Mouse (Mus musculus) bone marrow macrophage, adult 2 months (primary cell): ENCODE data around the gene Adtrp. TPM values are rescaled to one million over a fixed set of nuclear protein-coding genes. Genes with fewer than 3 reads are reported as not detected.

ENCODE experiments used
- H3K27ac ChIP-seq: 2 replicates; pipeline ENCODE4 v1.5.1; 2012; ENCODE audit warnings: low read depth, low read length; ENCODE audit not compliant: insufficient read depth
- H3K4me1 ChIP-seq: 2 replicates; pipeline ENCODE4 v1.6.1; 2012; ENCODE audit warnings: low read length; ENCODE audit not compliant: control insufficient read depth, insufficient read depth
- H3K4me3 ChIP-seq: 2 replicates; pipeline ENCODE4 v1.5.1; 2012; ENCODE audit warnings: mild to moderate bottlenecking, low read length, moderate library complexity; ENCODE audit not compliant: insufficient read depth
- CTCF ChIP-seq: IDR thresholded peaks from 2 replicates; pipeline ENCODE4 v1.5.1; 2012; ENCODE audit warnings: low read depth, mild to moderate bottlenecking, low read length, moderate library complexity
- POLR2A ChIP-seq: IDR thresholded peaks from 2 replicates; pipeline ENCODE4 v1.6.1; 2012; ENCODE audit warnings: mild to moderate bottlenecking, low read depth, low read length, borderline replicate concordance
- polyA plus RNA-seq: library from polyadenylated mRNA; stranded (reverse); fragments of >200 nt; gene quantifications from 2 replicates; pipeline ENCODE4 v1.2.4, GENCODE M21; 2012; ENCODE audit not compliant: missing spikeins, insufficient read depth, insufficient read length

Adtrp gene
- polyA plus RNA-seq, 1 experiment = not detected

GRCm38 (mm10) chr13:41786640-41787039, 60.8 kb downstream of the Adtrp start:
- Histone ChIP-seq H3K4me3 (no peak overlapping the region), H3K27ac (no peak overlapping the region), H3K4me1 (peaks cover 21% of the 10 kb centered on the region)
- no peak for TF ChIP-seq POLR2A
- no peak for TF ChIP-seq CTCF

DNA sequence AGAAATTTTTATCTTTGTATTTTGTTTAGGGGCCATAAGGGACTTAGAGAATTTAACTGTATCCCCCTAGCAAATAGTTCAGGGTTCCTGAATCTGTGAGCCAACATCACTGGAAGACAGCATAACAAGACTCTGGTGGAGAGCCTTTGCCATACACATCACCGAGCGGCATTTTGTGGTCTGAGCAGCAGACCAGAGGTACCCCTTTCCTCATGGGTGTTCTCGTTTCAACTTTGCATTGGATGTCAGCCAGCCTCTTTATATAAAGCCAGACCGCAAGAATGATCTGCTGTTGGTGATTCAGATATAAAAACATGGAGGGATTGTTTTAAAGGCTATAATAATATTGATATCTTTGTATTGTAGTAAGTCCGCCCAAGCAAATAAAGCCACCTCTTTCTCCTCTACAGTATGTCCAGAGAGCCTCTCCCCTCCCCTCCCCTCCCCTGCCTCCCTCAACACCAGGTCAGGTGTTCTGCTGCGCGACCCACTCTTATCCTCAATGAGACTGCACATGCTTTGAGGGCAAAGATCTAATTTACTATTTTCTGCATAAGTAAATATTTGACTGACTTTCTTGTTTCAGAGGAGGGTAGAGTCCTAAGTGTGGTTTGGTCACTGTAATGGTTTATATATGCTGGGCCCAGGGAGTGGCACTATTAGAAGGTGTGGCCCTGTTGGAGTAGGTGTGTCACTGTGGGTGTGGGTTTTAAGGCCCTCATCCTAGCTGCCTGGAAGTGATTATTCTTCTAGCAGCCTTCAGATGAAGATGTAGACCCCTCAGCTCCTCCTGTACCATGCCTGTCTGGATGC, 62.4 kb downstream of the Adtrp start:
- H3K27ac ChIP-seq = no peak overlapping the region
- H3K4me1 ChIP-seq = peaks cover 21% of the 10 kb centered on the region
- H3K4me3 ChIP-seq = no peak overlapping the region
- TF ChIP-seq CTCF (no peak), POLR2A (no peak)

DNA sequence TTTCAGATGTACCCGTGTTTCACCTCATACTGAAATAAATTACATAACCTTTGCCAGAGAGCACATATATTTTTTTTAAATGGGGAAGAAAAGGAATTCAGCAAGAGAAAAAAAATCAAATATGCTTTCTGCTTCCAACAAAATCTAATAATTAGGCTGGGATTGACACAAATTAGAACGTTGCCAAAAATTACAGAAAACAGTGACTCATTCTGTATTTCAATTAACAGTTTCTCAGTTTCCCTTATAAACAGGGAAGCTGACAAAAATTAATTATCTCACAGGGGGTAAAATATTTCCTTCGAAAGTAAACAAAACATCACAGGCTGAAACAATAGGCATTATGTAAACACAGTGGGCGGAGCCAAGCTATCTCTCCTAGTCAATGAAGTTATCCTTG, 67.2 kb downstream of the Adtrp start:
- no peak for TF ChIP-seq POLR2A
- TF ChIP-seq CTCF = no peak

DNA sequence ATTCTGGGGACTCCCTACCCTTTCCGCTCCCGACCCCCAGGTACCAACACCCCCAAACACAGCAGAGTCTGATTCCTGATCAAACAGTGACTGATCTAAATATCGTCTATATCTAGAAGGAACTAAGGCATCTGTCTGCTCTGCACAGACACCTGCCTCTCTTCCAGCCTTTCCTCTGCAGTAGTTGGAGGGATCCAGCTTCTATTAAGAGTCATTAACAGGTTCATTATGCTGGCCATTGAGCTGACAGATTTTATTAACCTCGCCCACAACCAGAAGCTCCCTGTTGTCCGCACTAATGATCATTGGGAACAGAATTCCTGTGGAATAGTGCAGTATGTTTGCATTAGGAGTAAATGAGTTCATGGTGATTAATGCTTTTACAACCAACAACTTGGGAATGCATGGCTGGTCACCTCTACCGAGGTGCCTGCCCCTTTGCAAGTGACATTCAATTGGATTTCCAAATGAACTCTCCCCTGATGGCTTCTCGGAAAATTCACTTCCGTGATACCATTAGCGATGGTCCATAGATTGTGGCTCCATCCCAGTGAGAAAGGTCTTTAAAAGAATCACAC, 67.8 kb downstream of the Adtrp start:
- Histone ChIP-seq H3K4me1 (peaks cover 9% of the 10 kb centered on the region), H3K4me3 (no peak overlapping the region), H3K27ac (no peak overlapping the region)
- no peak for TF ChIP-seq CTCF
- TF ChIP-seq POLR2A = no peak

More for the DNA sequence above, 67.2 kb downstream of the Adtrp start:
- Histone ChIP-seq H3K4me3 (no peak overlapping the region), H3K4me1 (peaks cover 9% of the 10 kb centered on the region), H3K27ac (no peak overlapping the region)

DNA sequence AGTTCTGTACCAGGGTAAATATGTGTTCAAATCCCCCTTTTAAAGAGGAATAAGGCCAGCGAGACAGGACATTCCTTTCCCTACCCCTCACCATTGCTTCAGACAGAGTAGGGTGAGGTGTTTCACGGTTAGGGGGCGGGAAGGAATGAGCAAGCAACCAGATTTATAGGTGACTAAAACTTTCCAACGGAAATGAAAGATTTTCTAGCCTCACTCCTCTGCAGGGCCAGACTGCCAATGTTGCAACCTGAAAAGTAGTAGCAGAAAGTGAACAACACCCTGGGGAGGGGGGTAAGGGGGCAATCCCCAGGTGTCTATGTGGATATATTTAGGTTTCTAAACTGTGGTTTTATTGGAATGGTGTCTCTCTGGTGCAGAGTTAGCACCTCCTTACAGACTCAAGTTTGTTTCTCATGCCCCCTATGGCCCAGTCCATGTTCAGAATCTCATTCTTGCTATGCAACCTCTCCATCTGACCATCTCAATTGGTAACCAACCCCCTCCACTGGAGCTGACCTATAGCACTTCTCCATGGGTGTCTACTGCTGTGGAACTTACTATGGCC, 73.6 kb downstream of the Adtrp start:
- TF ChIP-seq POLR2A (no peak), CTCF (no peak)
- no peak overlapping the region for H3K4me3 ChIP-seq
- H3K4me1 ChIP-seq = no peaks in the 10 kb centered on the region
- H3K27ac ChIP-seq = no peak overlapping the region

DNA sequence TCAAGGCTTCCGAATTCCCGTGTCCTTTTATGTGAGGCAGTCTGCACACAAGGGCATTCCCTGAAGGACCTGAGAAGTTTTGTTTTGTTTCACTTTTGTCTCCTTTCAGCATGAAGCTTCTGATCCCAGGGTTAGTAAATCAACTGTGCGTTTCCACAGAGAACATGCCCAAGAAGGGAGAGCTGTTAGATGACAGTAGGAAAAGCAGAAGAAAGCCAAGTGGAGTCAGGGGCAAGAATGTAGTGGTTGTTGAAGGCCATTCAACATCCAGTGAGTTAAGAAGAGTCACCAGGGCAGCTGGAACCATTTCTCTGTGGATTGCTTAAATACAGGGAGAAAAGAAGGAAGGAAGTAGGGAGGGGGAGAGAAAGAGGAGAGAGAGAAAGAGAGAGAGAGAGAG, 76.4 kb downstream of the Adtrp start:
- Histone ChIP-seq H3K4me1 (no peaks in the 10 kb centered on the region), H3K4me3 (no peak overlapping the region), H3K27ac (no peak overlapping the region)
- TF ChIP-seq POLR2A (no peak), CTCF (no peak)

GRCm38 (mm10) chr13:41767941-41768340, 79.5 kb downstream of the Adtrp start:
- no peak overlapping the region for H3K4me3 ChIP-seq
- TF ChIP-seq POLR2A (no peak), CTCF (no peak)
- H3K27ac ChIP-seq = no peak overlapping the region
- no peaks in the 10 kb centered on the region for H3K4me1 ChIP-seq

- TF ChIP-seq CTCF = no peak
- TF ChIP-seq POLR2A = no peak
- Histone ChIP-seq H3K4me3 (no peak overlapping the region), H3K4me1 (no peaks in the 10 kb centered on the region), H3K27ac (no peak overlapping the region)
Observed at GRCm38 (mm10) chr13:41761986-41762385, 85.5 kb downstream of the Adtrp start.

- TF ChIP-seq POLR2A = no peak
- no peak for TF ChIP-seq CTCF
- no peak overlapping the region for H3K27ac ChIP-seq
- H3K4me3 ChIP-seq = no peak overlapping the region
- no peaks in the 10 kb centered on the region for H3K4me1 ChIP-seq
Observed at GRCm38 (mm10) chr13:41760484-41760883, 87.0 kb downstream of the Adtrp start.

DNA sequence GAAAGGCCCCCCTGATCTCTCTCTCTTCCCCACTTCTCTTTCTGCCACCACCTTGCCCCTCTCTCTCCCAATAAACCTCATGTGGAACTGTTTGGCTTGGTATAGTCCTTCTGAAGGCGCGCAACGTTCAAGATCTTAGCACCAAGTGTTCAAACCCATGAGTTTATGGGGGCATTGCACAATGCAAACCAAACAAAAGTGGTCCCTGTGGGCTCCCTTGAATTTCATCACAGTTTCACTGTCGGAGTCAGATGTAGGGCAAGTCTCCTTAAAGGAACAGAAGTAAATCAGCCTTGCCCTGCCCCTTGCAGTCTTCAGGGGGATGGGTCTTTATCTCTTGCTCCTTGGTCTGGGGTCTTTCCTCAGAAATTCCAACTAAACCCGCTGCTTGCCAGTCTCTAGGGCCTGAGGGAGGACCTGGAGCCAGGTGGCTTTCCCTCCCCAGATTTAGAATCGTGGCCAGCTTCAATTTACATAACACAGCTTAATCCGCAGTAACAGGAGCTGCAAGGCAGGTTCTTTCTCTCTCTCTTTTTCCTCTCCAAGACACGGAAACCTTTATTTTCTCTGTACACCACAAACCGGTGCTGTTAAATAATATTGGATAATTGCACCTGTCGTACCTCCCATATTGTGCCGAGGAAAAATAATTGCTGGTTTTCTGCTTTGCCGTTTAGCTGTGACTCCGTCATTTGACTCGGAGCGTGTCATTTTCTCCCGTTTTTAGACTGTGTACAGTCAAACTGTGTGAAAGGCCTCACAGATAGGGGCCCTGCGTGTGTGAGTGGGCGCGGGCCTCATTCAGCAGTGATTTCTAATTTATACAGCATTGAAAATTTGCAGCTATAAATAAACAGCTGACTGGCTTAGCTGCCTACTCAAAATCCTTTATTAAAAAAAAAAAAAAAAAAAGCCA, 88.7 kb downstream of the Adtrp start:
- no peak overlapping the region for H3K27ac ChIP-seq
- TF ChIP-seq POLR2A (no peak), CTCF (no peak)
- H3K4me1 ChIP-seq = no peaks in the 10 kb centered on the region
- no peak overlapping the region for H3K4me3 ChIP-seq
